Mouse (Mus musculus) kidney, adult 2 months (tissue): ENCODE measurements at regions not wholly inside any gene's neighbourhood (a gene's known extent, or its start where the extent isn't known, plus 50 kb on each side); places are given as distances from the start of the nearest gene placed in this dataset.

Source experiments
- CTCF ChIP-seq: fragments of 200-500 bp; conservative IDR thresholded peaks from 2 replicates; pipeline ENCODE4 v1.5.1; 2011; ENCODE audit warnings: low read depth, mild to moderate bottlenecking, control low read depth, low read length, moderate library complexity, mixed read lengths; ENCODE audit not compliant: insufficient read depth, insufficient read length
- POLR2A ChIP-seq: fragments of 200-500 bp; IDR thresholded peaks from one replicate; pipeline ENCODE4 v1.6.1; 2011; ENCODE audit warnings: low read depth, low read length, control low read depth

- TF ChIP-seq POLR2A (no peak), CTCF (no peak)
Measured at GRCm38 (mm10) chr5:119010048-119010447, 449.6 kb downstream of the Med13l start.
